In genomic region chr2:170494784-170495710, GRCm38 (mm10) we compare ENCODE assay signal across 17 mouse cellular contexts. TPM values are rescaled to one million over a fixed set of nuclear protein-coding genes. Genes with fewer than 3 reads are reported as not detected.
DNase-seq lines count a peak whose midpoint lies in the region; ATAC-seq and TF ChIP-seq lines count a peak whose summit lies in the region.
"Had no signal": no experiment of that assay in that cellular context is flagged by ENCODE, and none has a peak within 500 bp of the region (broad histone marks: within the 10 kb centered on the region; RNA-seq: fewer than 3 reads in every experiment).

No protein-coding gene starts in this region.

- no peaks in the 10 kb centered on the region for H3K9me3 ChIP-seq in kidney, postnatal 0 days (replicated peaks; ENCODE audit: low read length)
- H3K9me3 ChIP-seq in embryonic facial prominence, embryonic 13.5 days = no peaks in the 10 kb centered on the region
- no peaks in the 10 kb centered on the region for H3K9me3 ChIP-seq in midbrain, embryonic 14.5 days (ENCODE audit: control insufficient read depth, low read length)
- H3K9me3 ChIP-seq: neural tube, embryonic 13.5 days had no signal

- TF ChIP-seq CTCF in kidney, postnatal 0 days (IDR thresholded peaks at IDR 0.05; ENCODE audit: low read depth) = no peak

- no peak overlapping the region for H3K27ac ChIP-seq in kidney, postnatal 0 days
- no peak overlapping the region for H3K27ac ChIP-seq in embryonic facial prominence, embryonic 13.5 days
- H3K27ac ChIP-seq in midbrain, embryonic 14.5 days (replicated peaks; ENCODE audit: low read depth, low read length) = no peak overlapping the region
- H3K27ac ChIP-seq: neural tube, embryonic 13.5 days had no signal

- no peak overlapping the region for H3K4me2 ChIP-seq in kidney, postnatal 0 days (ENCODE audit: low read length)
- peak overlapping the region; percentile 18; the same call in 1 of the 2 replicates for H3K4me2 ChIP-seq in embryonic facial prominence, embryonic 13.5 days
- no peak overlapping the region for H3K4me2 ChIP-seq in midbrain, embryonic 14.5 days (ENCODE audit: low read length)

- peaks cover 57% of the 10 kb centered on the region for H3K27me3 ChIP-seq in kidney, postnatal 0 days (ENCODE audit: insufficient read depth, low read length)
- H3K27me3 ChIP-seq in embryonic facial prominence, embryonic 13.5 days = peaks cover 81% of the 10 kb centered on the region
- H3K27me3 ChIP-seq in midbrain, embryonic 14.5 days (ENCODE audit: control insufficient read depth, insufficient read depth, low read length) = peaks cover 42% of the 10 kb centered on the region

- H3K36me3 ChIP-seq in kidney, postnatal 0 days (ENCODE audit: insufficient read depth, low read length) = no peaks in the 10 kb centered on the region
- H3K36me3 ChIP-seq in embryonic facial prominence, embryonic 13.5 days = no peaks in the 10 kb centered on the region
- no peaks in the 10 kb centered on the region for H3K36me3 ChIP-seq in midbrain, embryonic 14.5 days (ENCODE audit: control insufficient read depth, insufficient read depth, low read length)
- H3K36me3 ChIP-seq: neural tube, embryonic 13.5 days had no signal

- H3K9ac ChIP-seq in kidney, postnatal 0 days (ENCODE audit: low read depth, low read length) = no peak overlapping the region
- no peak overlapping the region for H3K9ac ChIP-seq in embryonic facial prominence, embryonic 13.5 days
- H3K9ac ChIP-seq in midbrain, embryonic 14.5 days (replicated peaks; ENCODE audit: low read length) = no peak overlapping the region
- H3K9ac ChIP-seq: neural tube, embryonic 13.5 days had no signal

- no peak for DNase-seq in kidney, postnatal 0 days (ENCODE audit: low spot score)
- no peak for DNase-seq in kidney, adult 11 months
- DNase-seq in embryo, embryonic 10 days (ENCODE audit: low spot score) = peak; percentile 28
- DNase-seq in midbrain, embryonic 14.5 days = peak; percentile 47
- no peak for DNase-seq in thymus, postnatal 14 days
- DNase-seq: lung, adult 2 months; thymus, adult 2 months had no signal

- H3K4me3 ChIP-seq in kidney, postnatal 0 days (replicated peaks; ENCODE audit: low read depth, low read length) = peak overlapping the region; percentile 18; the same call in 1 of the 2 replicates
- peak overlapping the region; percentile 9; the same call in 1 of the 2 replicates for H3K4me3 ChIP-seq in embryonic facial prominence, embryonic 13.5 days
- no peak overlapping the region for H3K4me3 ChIP-seq in midbrain, embryonic 14.5 days (replicated peaks; ENCODE audit: low read depth, low read length)
- H3K4me3 ChIP-seq: neural tube, embryonic 13.5 days had no signal

- ATAC-seq in kidney, postnatal 0 days (replicated peaks; ENCODE audit: low FRiP score, low read depth) = no peak
- no peak for ATAC-seq in embryonic facial prominence, embryonic 13.5 days (ENCODE audit: insufficient number of reproducible peaks, insufficient read depth, low FRiP score, low TSS enrichment, low read depth)
- no peak for ATAC-seq in midbrain, embryonic 14.5 days (ENCODE audit: low FRiP score, low TSS enrichment)
- no peak for ATAC-seq in erythroblast, adult 5-6 weeks (replicated peaks; ENCODE audit: low FRiP score, poor library complexity, severe bottlenecking)
- no peak for ATAC-seq in megakaryocyte-erythroid progenitor cell, adult 5-6 weeks (replicated peaks; ENCODE audit: low FRiP score, low TSS enrichment, poor library complexity, severe bottlenecking)

- WGBS in kidney, postnatal 0 days = 6% methylated on average over 31 of the region's 31 CpGs
- WGBS in embryonic facial prominence, embryonic 13.5 days = 8% methylated on average over 31 of the region's 31 CpGs
- WGBS in midbrain, embryonic 14.5 days = 5% methylated on average over 31 of the region's 31 CpGs

- no peaks in the 10 kb centered on the region for H3K4me1 ChIP-seq in kidney, postnatal 0 days (replicated peaks; ENCODE audit: insufficient read depth, low read length)
- peaks cover 16% of the 10 kb centered on the region for H3K4me1 ChIP-seq in embryonic facial prominence, embryonic 13.5 days
- H3K4me1 ChIP-seq in midbrain, embryonic 14.5 days (ENCODE audit: control insufficient read depth, insufficient read depth, low read length) = peaks cover 7% of the 10 kb centered on the region; the same call in 1 of the 2 replicates

RNA-seq across cellular contexts. Expression of gene Pfdn4, which starts 1.2 kb away (rescaled TPM):
- 105 and 113 TPM in 2 replicates for polyA plus RNA-seq in kidney, postnatal 0 days (2015; fragmentation: Nextera tagmentation; extraction: Ambion mirVana)
- polyA plus RNA-seq in embryonic facial prominence, embryonic 13.5 days (2015; fragmentation: Nextera tagmentation; extraction: Ambion mirVana) = 90.0 and 93.0 TPM in 2 replicates
- polyA plus RNA-seq in midbrain, embryonic 14.5 days (2014; fragmentation: Nextera tagmentation; extraction: Ambion mirVana) = 142 and 163 TPM in 2 replicates
- total RNA-seq in erythroblast, adult 5-6 weeks (2015; ENCODE audit: low replicate concordance) = 14.0 and 23.6 TPM in 2 replicates
- total RNA-seq in erythroblast, adult 5-6 weeks (2017; ENCODE audit: low replicate concordance) = 3.5 and 16.2 TPM in 2 replicates
- 53.8 and 62.9 TPM in 2 replicates for total RNA-seq in megakaryocyte-erythroid progenitor cell, adult 5-6 weeks (2014; fragmentation: Nextera tagmentation)
- total RNA-seq in megakaryocyte-erythroid progenitor cell, adult 5-6 weeks (2017) = 90.7 and 91.2 TPM in 2 replicates

RNA-seq across cellular contexts. Expression of gene Cyp24a1, which starts 1.9 kb away (rescaled TPM):
- polyA plus RNA-seq in kidney, postnatal 0 days (2015; fragmentation: Nextera tagmentation; extraction: Ambion mirVana) = 7.4 TPM in 2 replicates
- polyA plus RNA-seq in embryonic facial prominence, embryonic 13.5 days (2015; fragmentation: Nextera tagmentation; extraction: Ambion mirVana) = not detected in 2 replicates
- 0.09 and 0.22 TPM in 2 replicates for polyA plus RNA-seq in midbrain, embryonic 14.5 days (2014; fragmentation: Nextera tagmentation; extraction: Ambion mirVana)
- total RNA-seq in erythroblast, adult 5-6 weeks (2015; ENCODE audit: low replicate concordance) = not detected in 2 replicates
- not detected in 2 replicates for total RNA-seq in erythroblast, adult 5-6 weeks (2017; ENCODE audit: low replicate concordance)
- not detected in 2 replicates for total RNA-seq in megakaryocyte-erythroid progenitor cell, adult 5-6 weeks (2014; fragmentation: Nextera tagmentation)
- not detected in 2 replicates for total RNA-seq in megakaryocyte-erythroid progenitor cell, adult 5-6 weeks (2017)
- total RNA-seq: adrenal gland, postnatal 36 days; layer of hippocampus, adult 18-20 months; left cerebral cortex, postnatal 25 days; megakaryocyte progenitor cell, adult 5-6 weeks had no signal
- polyA plus RNA-seq: gonadal fat pad, adult 2 months; heart, embryonic 14.5 days; lung, adult 2 months; neural tube, embryonic 13.5 days had no signal

Comparison
In these comparisons a context has a peak if more than half of its experiments do, and no peak if none do; other contexts are left out.
1. DNase-seq: peak in embryo, embryonic 10 days (single experiment) and midbrain, embryonic 14.5 days (single experiment); none in kidney, postnatal 0 days (single experiment), kidney, adult 11 months (single experiment) and thymus, postnatal 14 days (single experiment).